Mouse (Mus musculus): ENCODE measurements around the gene Ino80b. TPM values are rescaled to one million over a fixed set of nuclear protein-coding genes. Genes with fewer than 3 reads are reported as not detected.
"Not testable (repeated sequence)": the region's sequence is repeated elsewhere in the genome, so short reads cannot be mapped to it uniquely, and the experiment has no call there.

The Ino80b gene
- total RNA-seq (2022) = 10 to 100 TPM; 24.9 to 32.3 (median 28.0) TPM

DNA sequence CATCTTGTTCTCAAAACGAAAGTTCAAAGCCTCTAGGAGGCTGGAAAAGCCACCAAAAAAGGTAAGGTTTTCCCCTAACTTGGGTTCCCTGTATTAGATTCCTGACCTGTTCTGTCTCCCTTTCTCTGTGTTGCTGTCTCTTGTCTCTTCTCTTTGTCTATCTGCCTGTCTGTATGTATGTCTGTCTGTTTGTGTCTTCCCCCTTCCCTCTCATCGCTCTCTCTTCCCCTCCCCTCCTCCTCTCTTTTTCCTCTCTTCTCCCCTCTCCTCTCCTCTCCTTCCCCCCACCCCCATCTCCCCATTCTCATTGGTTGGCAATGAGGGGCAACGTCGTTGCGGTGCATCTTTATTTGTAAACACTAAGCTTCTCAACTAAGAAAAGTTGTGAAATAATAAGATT is at the start of gene Ino80b:
Gene Ino80b, minus strand, starts transcription at position 101 of the 400 bp plus-strand sequence.
- no peak for DNase-seq

GRCm38 (mm10) chr6:83172240-83172920 is 47.1 kb upstream of the Ino80b start:
- DNase-seq = no peak

GRCm38 (mm10) chr6:83171063-83171462 is 45.8 kb upstream of the Ino80b start:
- DNase-seq = no peak

GRCm38 (mm10) chr6:83169872-83170271 is 44.6 kb upstream of the Ino80b start:
- DNase-seq = no peak

DNA sequence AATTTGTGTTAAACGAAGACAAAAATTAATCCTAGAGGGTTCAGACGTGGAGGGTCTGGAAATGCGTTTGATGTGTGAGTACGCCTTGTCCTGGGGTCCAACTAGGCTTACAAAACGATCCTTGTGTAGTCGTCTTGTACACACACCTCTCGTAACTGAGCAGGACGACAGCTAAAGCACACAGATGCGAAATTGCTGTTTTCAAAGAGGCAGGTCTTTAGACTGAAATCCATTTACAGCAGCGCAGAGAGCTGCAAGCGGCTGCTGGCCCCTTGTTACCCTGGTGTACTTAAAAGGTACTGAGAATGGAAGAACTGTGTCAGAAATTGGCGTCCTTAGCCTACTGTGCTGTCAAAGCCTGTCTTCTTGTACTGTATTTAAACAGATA is 41.0 kb upstream of the Ino80b start:
- DNase-seq = no peak

- DNase-seq = peak; percentile 94
These were observed 40.5 kb upstream of the Ino80b start, which contains the start of gene Dctn1 for GRCm38 (mm10) chr6:83165607-83166242. Gene Dctn1, plus strand, starts transcription at chr6:83165920.

- DNase-seq = no peak
These were observed 39.9 kb upstream of the Ino80b start for GRCm38 (mm10) chr6:83165026-83165606.

GRCm38 (mm10) chr6:83162701-83163100 is 37.5 kb upstream of the Ino80b start:
- peak; percentile 51 for DNase-seq

DNA sequence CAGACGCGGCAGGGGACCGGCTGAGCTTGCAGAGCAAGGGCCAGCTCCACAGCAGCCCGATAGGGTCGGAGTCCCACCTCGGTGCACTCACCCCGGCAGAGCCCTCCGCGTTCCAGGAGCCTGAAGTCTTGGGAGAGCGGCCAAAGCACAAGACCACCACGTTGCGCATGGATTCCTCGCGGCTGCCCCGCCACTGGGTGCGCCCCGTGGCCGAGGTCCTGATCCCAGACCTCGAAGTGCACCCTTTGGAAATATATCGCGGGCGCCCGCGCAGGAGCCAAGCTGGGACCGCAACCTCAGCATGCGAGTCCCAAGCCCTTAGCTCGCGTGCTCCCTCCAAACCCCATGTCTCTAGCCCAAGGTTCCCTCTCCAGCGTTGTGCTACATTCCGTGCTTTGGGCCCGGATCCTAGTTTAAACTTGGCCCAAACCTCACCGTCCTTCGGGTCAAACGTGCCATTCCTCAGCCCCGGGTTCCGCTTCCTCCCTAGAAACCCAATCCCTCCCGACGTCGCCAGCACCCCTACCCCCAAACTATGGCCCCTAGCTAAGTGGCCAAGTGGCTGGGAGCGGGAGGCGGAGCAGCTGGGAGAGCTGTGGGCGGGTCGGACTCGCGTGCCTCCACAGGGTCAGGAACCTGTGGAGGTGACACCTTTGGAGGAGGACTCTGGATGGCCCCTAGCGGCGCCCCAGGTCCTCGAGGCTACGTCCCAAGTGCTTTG is 36.9 kb upstream of the Ino80b start:
- peak; percentile 48 for DNase-seq

GRCm38 (mm10) chr6:83161442-83161841 is 36.2 kb upstream of the Ino80b start:
- no peak for DNase-seq

- DNase-seq = not testable (repeated sequence)
These were observed 34.2 kb upstream of the Ino80b start for GRCm38 (mm10) chr6:83159456-83159855.

DNA sequence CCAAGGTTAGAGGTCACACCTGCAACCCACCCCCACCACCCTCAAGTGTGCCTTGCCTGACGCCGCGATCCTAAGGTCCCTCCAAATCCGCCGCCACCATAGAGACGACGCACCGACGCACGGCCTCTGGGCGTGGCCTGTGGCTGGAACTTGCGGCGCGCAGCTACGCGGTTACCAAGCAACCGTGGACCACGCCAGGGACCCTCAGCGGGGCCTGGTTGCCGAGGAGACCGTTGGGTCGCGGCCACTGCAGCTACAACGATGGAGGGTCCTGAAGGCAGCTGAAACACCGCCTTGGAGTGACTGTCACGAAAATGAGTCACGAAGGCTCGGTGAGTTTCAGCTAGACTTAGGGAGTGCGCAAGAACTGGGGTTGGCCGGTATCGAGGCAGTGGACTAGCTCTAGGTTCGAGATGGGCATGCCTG is 31.0 kb upstream of the Ino80b start, which contains the start of the genes Wdr54 and 1700003E16Rik:
Gene Wdr54, minus strand, starts transcription at position 139 of the 426 bp plus-strand sequence.
Gene 1700003E16Rik, plus strand, starts transcription at position 146 of the 426 bp plus-strand sequence.
- DNase-seq = no peak

DNA sequence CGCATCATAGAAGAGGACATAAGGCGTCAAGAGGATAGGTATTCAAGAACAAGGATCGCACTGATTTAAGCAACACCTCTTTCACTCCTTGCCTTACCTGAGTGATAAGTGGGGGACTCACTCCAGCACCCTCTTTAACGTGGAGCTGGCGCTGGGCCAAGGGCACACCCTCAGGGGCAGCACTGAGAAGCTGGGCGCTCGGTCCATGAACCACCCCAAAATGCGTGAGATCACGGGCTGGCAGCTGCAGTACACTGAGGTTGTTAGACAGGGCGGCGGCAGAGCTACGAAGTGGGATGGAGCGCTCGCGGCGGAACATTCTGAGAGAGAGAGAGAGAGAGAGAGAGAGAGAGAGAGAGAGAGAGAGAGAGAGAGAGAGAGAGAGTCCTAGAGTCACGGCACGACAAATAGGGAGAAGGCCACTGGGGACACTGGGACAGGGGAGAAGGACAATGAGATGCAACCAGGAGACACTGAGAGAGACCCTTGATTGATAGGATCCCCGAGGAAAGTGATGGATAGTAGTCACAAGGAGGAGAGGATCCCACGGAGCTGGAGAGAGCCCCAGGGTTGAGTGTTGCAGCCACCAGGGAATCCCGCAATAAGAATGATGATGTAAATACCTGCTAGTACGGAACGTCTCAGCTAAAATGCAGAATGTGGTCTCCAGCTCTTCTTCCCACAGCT is 30.5 kb upstream of the Ino80b start:
- DNase-seq = no peak

- DNase-seq = no peak
These were observed 28.3 kb upstream of the Ino80b start for GRCm38 (mm10) chr6:83153485-83153884.

GRCm38 (mm10) chr6:83153038-83153437 is 27.8 kb upstream of the Ino80b start:
- DNase-seq = no peak

DNA sequence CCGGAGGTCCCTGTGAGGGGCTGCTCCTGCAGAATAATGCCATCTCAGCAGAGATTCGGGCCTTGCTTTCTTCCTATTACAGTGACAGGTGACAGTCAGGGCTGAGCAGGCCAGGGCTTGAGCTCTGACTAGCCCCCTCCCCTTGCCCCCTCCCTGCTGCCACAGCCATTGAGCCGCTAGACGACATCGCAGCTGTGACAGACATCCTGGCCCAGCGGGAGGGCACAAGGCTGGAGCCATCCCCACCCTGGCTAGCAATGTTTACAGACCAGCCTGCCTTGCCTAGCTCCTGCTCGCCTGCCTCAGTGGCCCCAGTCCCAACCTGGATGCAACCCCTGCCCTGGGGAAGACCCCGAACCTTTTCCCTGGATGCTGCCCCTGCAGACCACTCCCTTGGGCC is 26.5 kb upstream of the Ino80b start:
- no peak for DNase-seq

GRCm38 (mm10) chr6:83147280-83147679 is 22.0 kb upstream of the Ino80b start:
- peak; percentile 63 for DNase-seq

DNA sequence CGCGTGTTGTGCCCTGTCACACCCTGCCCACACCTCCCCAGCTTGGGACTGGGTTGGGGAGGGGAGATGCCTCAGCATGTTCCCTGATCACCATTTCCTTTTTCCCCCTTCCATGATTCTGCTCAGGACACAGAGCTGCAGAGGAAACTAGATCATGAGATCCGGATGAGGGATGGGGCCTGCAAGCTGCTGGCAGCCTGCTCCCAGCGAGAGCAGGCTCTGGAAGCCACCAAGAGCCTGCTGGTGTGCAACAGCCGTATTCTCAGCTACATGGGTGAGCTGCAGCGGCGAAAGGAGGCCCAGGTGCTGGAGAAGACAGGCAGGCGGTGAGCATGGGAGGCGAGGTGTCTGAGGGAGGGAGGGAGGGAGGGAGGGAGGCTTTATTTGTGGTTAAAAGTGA is 20.6 kb upstream of the Ino80b start:
- no peak for DNase-seq

- no peak for DNase-seq
These were observed 20.0 kb upstream of the Ino80b start for GRCm38 (mm10) chr6:83145209-83145608.

- DNase-seq = no peak
These were observed 17.7 kb upstream of the Ino80b start for GRCm38 (mm10) chr6:83142886-83143285.

GRCm38 (mm10) chr6:83142211-83142731 is 17.0 kb upstream of the Ino80b start:
- DNase-seq = no peak

DNA sequence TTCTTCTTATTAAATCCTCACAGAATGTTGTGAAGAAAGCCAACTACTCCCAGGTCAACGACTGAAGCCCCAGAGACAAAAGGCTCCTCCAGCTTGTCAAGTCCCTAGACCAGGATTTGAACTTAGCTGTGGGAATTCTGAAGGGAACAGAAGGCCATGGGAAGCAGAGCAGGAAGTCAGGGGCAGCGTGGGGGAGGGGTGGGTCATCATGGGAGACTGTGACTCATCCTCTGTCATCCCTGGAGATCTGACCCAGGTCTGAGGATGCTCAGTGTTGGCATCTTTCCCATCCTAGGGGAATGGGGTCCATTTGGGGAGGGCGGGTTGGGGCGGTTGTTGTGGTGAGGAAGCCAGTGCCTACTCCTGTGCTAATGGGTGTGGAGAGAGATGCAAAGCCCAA is 16.4 kb upstream of the Ino80b start:
- no peak for DNase-seq
